Comparison of ENCODE assay signal across 15 mouse cellular contexts in the genomic region with DNA sequence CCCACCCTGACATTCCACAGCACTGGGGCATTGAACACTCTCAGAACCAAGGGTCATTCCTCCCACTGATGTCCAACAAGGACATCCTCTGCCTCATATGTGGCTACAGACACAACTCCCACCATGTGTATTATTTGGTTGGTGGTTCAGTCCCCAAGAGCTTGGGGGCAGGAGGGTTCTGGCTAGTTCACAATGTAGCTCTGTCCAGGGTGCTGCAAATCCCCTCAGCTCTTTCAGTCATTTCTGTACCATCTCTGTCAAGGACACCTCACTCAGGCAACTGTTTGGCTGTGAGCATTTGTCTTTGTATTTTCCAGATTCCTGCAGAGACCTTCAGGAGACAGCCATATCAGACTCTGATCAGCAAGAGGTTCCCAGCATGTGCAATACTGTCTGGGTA.
DNase-seq lines count a peak whose midpoint lies in the region.
"Had no signal": no experiment of that assay in that cellular context is flagged by ENCODE, and none has a peak within 500 bp of the region (broad histone marks: within the 10 kb centered on the region; RNA-seq: fewer than 3 reads in every experiment).

No protein-coding gene starts in this region.

- peak; percentile 4 for DNase-seq in adrenal gland, postnatal 10 days
- no peak for DNase-seq in adrenal gland, postnatal 4 days (ENCODE audit: low spot score in 2 of 2)
- peak; percentile 13 for DNase-seq in thymus, postnatal 4 days
- DNase-seq in thymus, postnatal 25 days, result no peak
- peak; percentile 43 for DNase-seq in R1 (ENCODE audit: low read depth, low spot score)
- DNase-seq in B cell, adult 2 months, result no peak
- no peak for DNase-seq in testis, postnatal 14 days (ENCODE audit: low spot score)
- DNase-seq in left cerebral cortex, adult 11 months (ENCODE audit: low spot score), result no peak
- DNase-seq: adrenal gland, adult 8-10 months; cerebellum, adult 11-12 months; cerebellum, adult 9-10 months; cerebellum, postnatal 14 days; gastrocnemius, postnatal 10 days; heart, adult 11 months; kidney, adult 11 months had no signal

Comparison
In these comparisons a context has a peak if more than half of its experiments do, and no peak if none do; other contexts are left out.
1. DNase-seq: peak in adrenal gland, postnatal 10 days (single experiment), thymus, postnatal 4 days (single experiment) and R1 (single experiment); none in adrenal gland, postnatal 4 days (0 of 2), thymus, postnatal 25 days (single experiment), B cell, adult 2 months (0 of 2), testis, postnatal 14 days (single experiment) and left cerebral cortex, adult 11 months (single experiment).